Mouse (Mus musculus) cortical plate, adult 2 months (tissue): ENCODE measurements around the gene Nfe2l1. TPM values are rescaled to one million over a fixed set of nuclear protein-coding genes. Genes with fewer than 3 reads are reported as not detected.
"Not testable (repeated sequence)": the region's sequence is repeated elsewhere in the genome, so short reads cannot be mapped to it uniquely, and the experiment has no call there.

Experiments used
- H3K27ac ChIP-seq: fragments of 200-500 bp; 2 replicates; pipeline ENCODE4 v1.5.1; 2012; ENCODE audit warnings: low read length, control low read depth, inconsistent platforms; ENCODE audit not compliant: insufficient read depth
- H3K4me1 ChIP-seq: fragments of 200-500 bp; 2 replicates; pipeline ENCODE4 v1.6.1; 2011; ENCODE audit warnings: low read length; ENCODE audit not compliant: control insufficient read depth, insufficient read depth
- H3K4me3 ChIP-seq: fragments of 200-500 bp; 2 replicates; pipeline ENCODE4 v1.5.1; 2011; ENCODE audit warnings: mild to moderate bottlenecking, low read length, control low read depth; ENCODE audit not compliant: insufficient read depth
- CTCF ChIP-seq: fragments of 200-500 bp; IDR thresholded peaks from 2 replicates; pipeline ENCODE4 v1.5.1; 2011; ENCODE audit warnings: mild to moderate bottlenecking, control low read depth, low read length; ENCODE audit not compliant: insufficient read depth; ENCODE audit errors: extremely low read depth
- POLR2A ChIP-seq: fragments of 200-500 bp; IDR thresholded peaks from 2 replicates; pipeline ENCODE4 v1.6.1; 2011; ENCODE audit warnings: mild to moderate bottlenecking, low read length, control low read depth; ENCODE audit not compliant: insufficient read depth; ENCODE audit errors: extremely low read depth
- polyA plus RNA-seq: library from polyadenylated mRNA; depleted of rRNA; stranded (reverse); fragments of >200 nt; gene quantifications from 2 replicates; pipeline ENCODE4 v1.2.3, GENCODE M21; 2012

Gene Nfe2l1
- polyA plus RNA-seq, 1 experiment, result 207 TPM

GRCm38 (mm10) chr11:96788871-96789795 lies 40.6 kb downstream of the Nfe2l1 start, which contains the start of gene Cbx1:
Cbx1 (plus strand) TSS chr11:96789127.
- peak within 1 kb of the TSS; percentile 35 for H3K27ac ChIP-seq
- TF ChIP-seq POLR2A, result peak; percentile 47; the same call in 1 of the 2 replicates
- TF ChIP-seq CTCF, result no peak
- peaks cover 5% of the 10 kb centered on the region; the same call in 1 of the 2 replicates for H3K4me1 ChIP-seq
- H3K4me3 ChIP-seq, result peak within 1 kb of the TSS; percentile 76

- TF ChIP-seq CTCF, result no peak
- TF ChIP-seq POLR2A, result no peak
- Histone ChIP-seq H3K4me1 (peaks cover 5% of the 10 kb centered on the region; the same call in 1 of the 2 replicates), H3K27ac (no peak overlapping the region), H3K4me3 (no peak overlapping the region)
Measured at GRCm38 (mm10) chr11:96786731-96787450, 42.9 kb downstream of the Nfe2l1 start.

GRCm38 (mm10) chr11:96784847-96785246 lies 44.9 kb downstream of the Nfe2l1 start:
- TF ChIP-seq CTCF, result peak; percentile 63
- H3K27ac ChIP-seq, H3K4me1 ChIP-seq, H3K4me3 ChIP-seq: not testable (repeated sequence)

- TF ChIP-seq POLR2A (no peak), CTCF (0 out of 2 replicates have a peak, but pooled peaks have one; percentile 3)
- no peaks in the 10 kb centered on the region for H3K4me1 ChIP-seq
- no peak overlapping the region for H3K27ac ChIP-seq
- H3K4me3 ChIP-seq, result no peak overlapping the region
Measured at GRCm38 (mm10) chr11:96781425-96781824, 48.3 kb downstream of the Nfe2l1 start.

GRCm38 (mm10) chr11:96780306-96780705 lies 49.5 kb downstream of the Nfe2l1 start:
- no peak for TF ChIP-seq CTCF
- no peak for TF ChIP-seq POLR2A
- no peak overlapping the region for H3K27ac ChIP-seq
- no peak overlapping the region for H3K4me3 ChIP-seq
- H3K4me1 ChIP-seq, result no peaks in the 10 kb centered on the region

- H3K27ac ChIP-seq, H3K4me1 ChIP-seq: not testable (repeated sequence)
- H3K4me3 ChIP-seq, result peak overlapping the region; percentile 68
Measured at GRCm38 (mm10) chr11:96778061-96778627, 51.6 kb downstream of the Nfe2l1 start.

GRCm38 (mm10) chr11:96776968-96777962 lies 52.5 kb downstream of the Nfe2l1 start, which contains the start of gene Snx11:
Snx11 (minus strand) TSS chr11:96777559.
- Histone ChIP-seq H3K4me3 (peak within 1 kb of the TSS; percentile 68), H3K4me1 (no peaks in the 10 kb centered on the region), H3K27ac (no peak within 1 kb of the TSS)
- peak; percentile 33 for TF ChIP-seq CTCF
- TF ChIP-seq POLR2A, result peak; percentile 75

- TF ChIP-seq CTCF, result no peak
- no peak for TF ChIP-seq POLR2A
- Histone ChIP-seq H3K27ac (no peak overlapping the region), H3K4me1 (no peaks in the 10 kb centered on the region), H3K4me3 (peak overlapping the region; percentile 68; the same call in 1 of the 2 replicates)
Measured at GRCm38 (mm10) chr11:96776068-96776467, 53.7 kb downstream of the Nfe2l1 start.
